Mouse (Mus musculus) kidney, postnatal 4 days (tissue): Measurements from ENCODE around the gene Gm20388.

Source experiments
- DNase-seq, 2 experiments: peaks; one replicate each; pipeline ENCODE4 v3.0.0; 2021; ENCODE audit warnings: mixed read lengths in 2 of 2

Gene Gm20388

DNA sequence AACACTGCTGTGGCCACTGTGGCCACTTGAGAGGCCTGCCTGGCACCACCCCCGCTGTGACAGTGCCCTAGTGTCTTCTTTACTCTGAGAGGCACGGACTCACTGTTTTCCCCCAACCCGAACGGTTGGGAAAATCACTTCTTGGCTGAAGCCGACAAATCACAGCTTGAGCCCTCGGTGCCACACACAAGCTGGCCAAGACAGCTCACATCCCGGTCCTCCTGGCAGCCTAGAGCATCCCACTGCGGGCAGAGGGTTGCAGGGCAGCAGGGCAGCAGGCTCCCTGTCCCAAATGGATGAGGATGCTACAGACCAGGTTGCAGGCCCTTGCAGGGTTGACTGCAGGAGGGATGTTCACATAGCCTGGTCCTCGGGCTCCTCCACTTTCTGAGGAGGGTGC, 1838.9 kb downstream of the Gm20388 start:
- DNase-seq: no peak

DNA sequence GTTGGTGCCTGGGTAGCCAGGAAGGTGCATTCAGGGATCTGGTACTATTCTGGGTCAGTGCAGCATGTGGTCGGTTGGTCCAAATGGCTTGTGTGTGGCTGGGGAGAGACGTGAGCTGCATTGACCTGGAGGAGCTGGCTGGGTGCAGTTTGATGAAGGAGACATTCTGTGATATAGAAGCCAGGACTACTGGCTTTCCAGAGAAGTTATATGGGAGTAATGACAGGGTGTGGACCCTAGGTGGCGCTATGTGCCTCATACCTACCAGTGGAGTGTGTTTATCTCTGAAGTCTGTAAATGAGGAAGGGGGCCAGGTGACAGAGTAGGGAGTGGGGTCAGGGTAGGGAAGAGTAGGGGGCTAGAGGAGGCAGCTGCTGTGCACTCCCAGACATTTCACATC, 1839.9 kb downstream of the Gm20388 start:
- DNase-seq: no peak

DNA sequence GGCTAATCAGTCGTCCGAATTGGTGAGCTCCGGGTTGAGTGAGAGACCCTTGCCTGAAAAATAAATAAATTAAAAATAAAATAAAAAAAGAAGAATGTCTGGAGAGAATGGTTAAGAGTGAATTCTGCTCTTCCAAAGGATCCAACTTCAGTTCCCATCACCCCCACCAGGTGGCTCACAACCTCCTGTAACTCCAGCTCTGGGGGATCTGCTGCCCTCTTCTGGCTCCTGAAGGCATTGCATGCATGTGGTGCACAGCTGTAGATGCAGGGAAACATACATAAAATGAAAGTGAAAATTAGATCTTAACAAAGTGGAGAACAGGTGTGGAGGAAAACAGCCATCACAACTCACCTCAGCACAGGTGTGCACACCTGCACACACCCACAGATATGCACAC, 1840.8 kb downstream of the Gm20388 start:
- DNase-seq: peak; percentile 88

DNA sequence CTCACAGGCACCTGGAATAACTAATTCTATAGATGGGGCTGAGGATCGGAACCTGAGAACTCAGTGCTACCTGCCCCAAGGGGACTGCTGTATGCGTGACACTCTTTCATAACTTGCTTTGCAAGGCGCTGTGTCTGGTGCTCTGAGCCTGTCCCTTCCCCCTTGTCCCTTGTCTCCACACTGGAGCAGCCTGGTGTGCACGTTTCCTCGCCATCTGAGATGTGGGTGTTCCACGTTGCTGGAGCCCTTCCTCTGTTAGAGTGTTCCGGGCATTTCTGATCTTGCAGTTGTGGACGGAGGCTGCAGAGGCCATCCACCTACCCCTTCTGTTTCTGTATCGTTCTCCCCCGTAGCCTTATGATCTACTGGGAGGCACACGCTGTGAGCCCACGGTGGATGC, 1847.8 kb downstream of the Gm20388 start:
- DNase-seq: no peak

DNA sequence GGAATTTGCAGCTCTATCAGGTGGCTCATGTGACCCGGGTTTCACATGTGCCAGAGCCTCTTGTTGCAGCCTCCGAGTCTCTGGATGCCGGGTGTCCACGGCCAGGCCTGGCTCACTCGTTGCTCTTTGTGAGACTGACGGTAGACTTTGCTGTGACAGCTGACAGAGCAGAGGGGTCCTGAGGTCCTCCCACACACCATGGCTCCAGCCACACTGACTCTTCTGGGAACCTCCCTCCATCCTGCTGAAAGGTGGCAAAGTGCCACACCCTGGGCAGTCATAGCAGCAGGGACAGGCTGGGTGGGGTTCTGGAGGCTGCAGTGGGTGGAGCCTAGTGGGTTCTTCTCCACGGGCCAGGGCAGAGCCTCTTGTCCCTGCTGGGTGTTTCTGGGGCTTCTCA, 1849.8 kb downstream of the Gm20388 start:
- DNase-seq: no peak

- DNase-seq: peak; percentile 72 to 76
Observed at GRCm38 (mm10) chr8:121761480-121761879, 1850.8 kb downstream of the Gm20388 start.

DNA sequence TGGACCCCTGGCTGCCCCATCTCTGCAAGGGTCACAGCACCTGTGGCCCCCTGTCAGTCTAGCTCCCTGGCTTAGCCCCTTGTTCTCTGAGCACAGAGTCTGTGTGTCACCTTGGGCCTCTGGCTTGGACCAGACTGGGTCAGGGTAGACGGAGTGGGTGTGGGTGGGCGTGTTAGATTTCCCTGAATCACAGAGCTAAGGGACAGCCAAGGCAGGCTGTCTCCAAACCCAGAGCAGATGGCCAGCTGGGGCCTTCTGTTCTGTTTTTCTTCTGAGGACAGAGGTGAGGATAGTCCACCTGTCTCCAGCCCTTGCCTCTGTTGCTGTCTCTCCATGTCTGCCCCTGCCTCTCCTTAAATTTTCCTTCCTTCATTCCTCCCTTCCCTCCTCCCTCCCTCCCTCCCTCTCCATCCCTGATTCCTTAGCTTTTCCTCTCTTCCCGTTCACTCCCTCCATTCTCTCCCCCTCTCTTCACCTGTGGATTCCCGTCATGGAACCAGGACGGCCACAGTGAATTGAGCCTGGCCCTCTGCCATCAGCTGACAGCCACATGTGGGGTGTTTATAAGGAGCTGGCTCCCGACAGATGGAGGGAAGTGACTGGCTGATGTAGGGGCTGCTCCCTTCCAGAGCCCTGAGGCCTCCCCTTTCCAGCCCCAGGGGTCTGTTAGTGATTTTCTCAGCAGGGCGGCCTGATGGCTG, 1852.5 kb downstream of the Gm20388 start:
- DNase-seq: no peak

DNA sequence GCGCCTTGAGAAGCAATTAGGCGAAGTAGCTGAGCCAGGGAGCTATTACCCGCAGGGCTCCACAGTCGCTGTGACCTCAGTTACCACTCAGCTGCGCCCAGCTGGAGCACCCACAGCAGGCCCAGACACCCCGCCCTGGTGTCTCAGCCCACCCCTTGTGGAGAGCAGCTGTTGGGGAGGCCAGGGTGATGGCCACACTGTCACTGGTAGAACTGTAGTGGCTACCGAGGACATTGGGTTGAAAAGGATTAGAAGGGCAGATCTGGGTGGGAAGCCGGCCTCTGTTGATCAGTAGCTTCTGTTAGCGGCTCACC, 1853.0 kb downstream of the Gm20388 start:
- DNase-seq: no peak

- no peak for DNase-seq
Observed at GRCm38 (mm10) chr8:121765594-121766138, 1855.0 kb downstream of the Gm20388 start.

DNA sequence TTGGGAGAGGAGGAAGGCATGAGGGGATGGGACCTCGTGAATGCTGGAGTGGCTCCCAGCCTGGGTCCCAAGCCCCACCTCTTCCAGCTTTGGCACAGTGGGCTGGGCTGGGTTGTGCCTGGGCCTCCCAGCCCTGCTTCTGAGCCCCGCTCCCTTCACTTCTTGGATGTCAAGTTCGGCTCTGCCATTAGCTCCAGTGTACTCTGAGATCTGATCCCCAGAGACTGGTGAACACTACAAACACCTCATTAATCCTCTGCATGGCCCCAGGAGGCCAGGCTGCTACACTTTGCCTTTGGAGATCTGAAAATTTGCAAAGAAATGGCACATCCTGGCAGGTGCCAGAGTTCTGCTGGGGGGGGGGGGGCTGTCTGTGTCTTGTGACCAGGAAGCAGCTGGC, 1858.5 kb downstream of the Gm20388 start:
- no peak for DNase-seq

DNA sequence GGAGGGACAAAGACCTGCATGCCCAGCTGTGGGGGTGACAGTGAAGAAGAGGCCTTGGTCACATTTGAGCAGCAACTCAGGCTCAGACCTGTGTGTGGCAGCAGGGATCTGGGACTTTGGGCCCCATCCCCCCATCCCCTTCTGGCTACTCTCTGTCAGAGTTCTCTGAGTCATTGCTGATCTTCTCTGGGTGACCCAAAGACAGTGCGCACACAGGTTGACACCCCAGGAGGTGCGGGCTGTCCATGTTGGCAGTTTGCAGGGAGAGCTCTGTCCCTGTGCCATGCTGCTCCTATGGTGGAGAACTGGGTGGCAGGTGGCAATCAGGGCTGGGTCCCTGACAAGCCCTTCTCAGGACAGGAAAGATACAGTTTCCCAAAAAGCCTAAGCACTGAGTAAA, 1859.0 kb downstream of the Gm20388 start:
- no peak for DNase-seq

DNA sequence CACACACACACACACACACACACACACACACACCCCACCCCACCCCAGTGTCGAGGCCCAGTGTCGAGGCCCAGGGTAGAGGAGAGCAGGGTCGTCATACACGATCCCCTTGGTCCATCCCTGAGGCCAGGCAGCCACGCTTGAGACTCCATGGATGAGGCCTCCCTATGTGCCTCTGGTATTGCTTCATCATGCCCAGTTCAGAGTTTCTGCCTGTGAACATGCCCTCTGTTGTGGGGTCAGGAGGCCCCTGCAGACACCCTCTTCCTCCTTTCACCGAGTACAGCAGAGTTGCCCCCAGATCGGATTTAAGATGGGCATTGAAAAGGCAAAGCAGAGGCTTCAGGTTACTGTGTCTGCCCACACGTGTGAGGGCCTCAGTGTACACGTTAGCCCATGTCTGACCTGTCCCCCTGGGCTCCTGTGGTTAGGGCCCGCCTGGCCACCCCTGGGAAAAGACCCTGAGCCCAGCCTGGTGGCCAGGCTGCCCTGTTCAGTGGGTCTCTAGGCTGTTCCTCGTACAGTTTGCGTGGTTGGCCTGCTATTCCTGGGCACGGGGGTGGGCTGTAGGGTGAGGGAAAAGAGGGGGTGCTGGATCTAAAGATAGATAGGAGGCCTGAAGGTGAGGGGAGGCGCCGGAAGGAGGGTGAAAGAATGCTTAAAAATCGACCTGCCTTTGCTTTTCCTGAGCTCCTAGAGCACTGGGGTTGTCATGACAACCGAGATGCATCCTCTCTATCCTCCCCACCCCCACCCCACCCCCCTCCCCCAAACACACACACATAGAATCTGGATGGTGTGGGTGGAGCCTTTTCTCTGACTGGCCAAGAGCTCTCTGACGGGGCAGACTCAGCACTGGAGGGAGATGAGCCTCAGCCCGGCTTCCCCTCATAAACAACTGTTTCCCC, 1860.5 kb downstream of the Gm20388 start:
- DNase-seq: no peak

DNA sequence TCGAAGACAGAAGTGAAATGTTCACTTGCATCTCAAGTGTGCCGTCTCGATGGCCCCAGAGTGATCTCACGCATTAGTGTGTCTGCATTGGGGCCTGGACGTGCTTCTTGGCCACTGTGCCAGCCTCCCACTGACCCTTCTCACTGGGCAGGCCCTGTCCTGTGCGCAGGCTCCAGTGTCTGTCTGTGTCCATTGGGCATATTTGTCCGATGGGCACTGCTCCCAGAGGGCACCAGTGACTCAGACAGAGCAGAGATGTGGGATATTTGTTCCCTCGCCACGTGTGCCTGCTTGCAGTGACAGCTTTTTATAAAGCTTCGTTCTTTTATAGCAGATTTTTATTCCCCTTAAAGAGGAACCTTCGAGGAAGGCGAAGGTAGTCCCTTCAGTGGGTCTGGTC, 1863.2 kb downstream of the Gm20388 start:
- no peak for DNase-seq

DNA sequence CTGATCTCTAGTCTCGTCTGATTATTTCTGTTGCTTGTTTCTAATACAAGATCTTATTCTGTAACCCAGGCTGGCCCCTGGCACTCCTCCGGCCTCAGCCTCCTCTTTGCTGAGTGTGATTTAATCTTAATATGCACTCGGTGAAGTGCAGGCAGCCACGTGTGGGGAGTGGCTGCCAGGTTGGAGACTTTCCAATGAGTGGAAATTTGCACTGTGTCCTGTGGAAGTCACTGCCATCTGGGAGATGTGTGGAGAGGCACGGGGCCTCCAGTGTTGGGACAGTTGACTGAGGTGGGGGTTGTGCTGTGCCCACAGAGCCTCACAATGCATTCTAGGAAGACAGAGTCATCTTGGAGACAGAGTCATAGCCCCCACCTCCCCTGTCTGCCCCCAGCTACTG, 1871.9 kb downstream of the Gm20388 start:
- no peak for DNase-seq

- DNase-seq: no peak
Observed at GRCm38 (mm10) chr8:121786542-121786941, 1875.9 kb downstream of the Gm20388 start.

DNA sequence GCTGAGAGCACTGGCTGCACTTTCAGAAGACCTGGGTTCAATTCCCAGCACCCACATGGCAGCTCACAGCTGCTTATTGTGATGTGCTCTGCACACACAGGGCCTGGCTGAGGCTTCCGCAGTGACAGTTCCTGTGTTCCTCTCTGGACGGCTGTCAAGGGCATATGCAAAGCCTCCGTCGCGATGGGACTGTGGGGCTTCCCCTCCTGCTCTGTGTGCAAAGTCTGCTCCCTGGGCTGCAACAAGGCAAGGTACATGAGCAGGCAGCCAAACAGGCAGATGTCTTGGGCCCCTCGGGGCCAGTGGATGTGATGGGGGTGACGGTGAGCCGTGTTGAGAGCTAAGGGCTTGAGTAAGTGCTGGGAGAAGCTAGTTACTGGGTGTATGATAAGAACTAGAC, 1878.1 kb downstream of the Gm20388 start:
- no peak for DNase-seq

- DNase-seq: no peak
Observed at GRCm38 (mm10) chr8:121792159-121792558, 1881.5 kb downstream of the Gm20388 start.

GRCm38 (mm10) chr8:121792627-121793026, 1882.0 kb downstream of the Gm20388 start:
- no peak for DNase-seq

DNA sequence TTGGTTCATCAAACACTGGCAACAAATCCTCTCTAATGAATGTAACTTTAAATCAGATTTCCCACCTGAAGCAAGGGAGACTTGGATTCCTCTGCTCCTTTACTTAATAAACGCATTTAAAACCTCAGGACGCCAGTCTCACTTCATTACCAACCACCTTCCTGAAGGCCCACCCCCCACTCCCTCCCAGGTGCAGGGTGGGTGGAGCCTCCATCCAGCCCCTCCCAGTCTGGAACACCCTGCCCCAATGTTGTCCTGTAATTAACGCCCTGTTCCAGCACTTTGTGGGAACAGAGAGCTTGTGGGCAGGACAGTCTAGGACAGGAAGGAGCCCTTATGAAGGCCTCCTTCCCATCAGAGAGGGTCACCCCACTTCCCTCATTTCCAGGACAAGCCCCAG, 1883.5 kb downstream of the Gm20388 start:
- no peak for DNase-seq

- DNase-seq: no peak
Observed at GRCm38 (mm10) chr8:121795461-121795860, 1884.8 kb downstream of the Gm20388 start.

GRCm38 (mm10) chr8:121796406-121796805, 1885.8 kb downstream of the Gm20388 start:
- no peak for DNase-seq

DNA sequence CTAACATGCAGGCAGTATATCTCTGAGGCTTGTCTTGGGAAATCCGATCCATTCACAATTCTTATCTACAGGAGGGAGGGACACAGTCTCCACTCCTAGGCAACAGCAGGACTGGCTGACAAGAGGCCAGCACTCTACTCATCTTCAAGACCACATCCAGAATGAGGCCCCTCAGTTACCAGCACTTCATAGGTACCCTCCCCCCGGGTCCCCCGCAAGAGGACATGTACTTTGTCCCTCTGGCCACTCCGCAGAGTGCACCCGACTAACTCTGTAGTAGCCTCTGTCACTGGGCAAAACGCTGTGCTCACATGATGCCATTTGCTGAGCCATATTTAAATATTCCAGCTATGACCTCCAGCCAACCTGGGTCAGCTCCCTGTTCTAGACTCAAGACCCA, 1887.8 kb downstream of the Gm20388 start:
- DNase-seq: no peak

GRCm38 (mm10) chr8:121804829-121805228, 1894.2 kb downstream of the Gm20388 start:
- DNase-seq: no peak

GRCm38 (mm10) chr8:121806126-121806525, 1895.5 kb downstream of the Gm20388 start:
- no peak for DNase-seq
